Mouse (Mus musculus): ENCODE data around the gene Mettl26. TPM values are rescaled to one million over a fixed set of nuclear protein-coding genes. Genes with fewer than 3 reads are reported as not detected.
"Not testable (repeated sequence)": the region's sequence is repeated elsewhere in the genome, so short reads cannot be mapped to it uniquely, and the experiment has no call there.

The Mettl26 gene
- polyA plus RNA-seq, 1 experiment from 2014 or later: 60.1 TPM

GRCm38 (mm10) chr17:25869498-25869897 is 5.4 kb upstream of the Mettl26 start:
- H3K9ac ChIP-seq (ENCODE audit: low read length): no peak overlapping the region
- H3K9me3 ChIP-seq (ENCODE audit: control insufficient read depth, low read length): no peaks in the 10 kb centered on the region
- no peak overlapping the region for H3K4me3 ChIP-seq (ENCODE audit: low read depth, low read length)
- ATAC-seq (ENCODE audit: low FRiP score) (no peak), DNase-seq (ENCODE audit: low spot score, missing footprints) (peak; percentile 78)
- WGBS: 77% methylated on average over 8 of the region's 8 CpGs
- H3K4me1 ChIP-seq (ENCODE audit: control insufficient read depth, insufficient read depth, low read length): peaks cover 14% of the 10 kb centered on the region
- no peaks in the 10 kb centered on the region for H3K36me3 ChIP-seq (ENCODE audit: control insufficient read depth, insufficient read depth, low read length)
- H3K27ac ChIP-seq (ENCODE audit: low read depth, low read length): no peak overlapping the region
- no peaks in the 10 kb centered on the region for H3K27me3 ChIP-seq (ENCODE audit: control insufficient read depth, insufficient read depth, low read length)
- no peak overlapping the region for H3K4me2 ChIP-seq

- Histone ChIP-seq H3K27me3 (ENCODE audit: control insufficient read depth, insufficient read depth, low read length) (no peaks in the 10 kb centered on the region), H3K4me3 (ENCODE audit: low read depth, low read length) (no peak overlapping the region), H3K9ac (ENCODE audit: low read length) (no peak overlapping the region), H3K9me3 (ENCODE audit: control insufficient read depth, low read length) (no peaks in the 10 kb centered on the region), H3K4me1 (ENCODE audit: control insufficient read depth, insufficient read depth, low read length) (peaks cover 14% of the 10 kb centered on the region), H3K36me3 (ENCODE audit: control insufficient read depth, insufficient read depth, low read length) (no peaks in the 10 kb centered on the region), H3K4me2 (no peak overlapping the region), H3K27ac (ENCODE audit: low read depth, low read length) (no peak overlapping the region)
- no peak for DNase-seq (ENCODE audit: low spot score, missing footprints)
- WGBS: 83% methylated on average over 2 of the region's 2 CpGs
- ATAC-seq (ENCODE audit: low FRiP score): no peak
These were observed 4.9 kb upstream of the Mettl26 start for GRCm38 (mm10) chr17:25869954-25870353.

GRCm38 (mm10) chr17:25871566-25871965 is 3.3 kb upstream of the Mettl26 start:
- not testable (repeated sequence) for H3K9ac ChIP-seq (ENCODE audit: low read length); H3K9me3 ChIP-seq (ENCODE audit: control insufficient read depth, low read length); H3K4me3 ChIP-seq (ENCODE audit: low read depth, low read length); H3K4me2 ChIP-seq; H3K27me3 ChIP-seq (ENCODE audit: control insufficient read depth, insufficient read depth, low read length); H3K36me3 ChIP-seq (ENCODE audit: control insufficient read depth, insufficient read depth, low read length); H3K27ac ChIP-seq (ENCODE audit: low read depth, low read length); ATAC-seq (ENCODE audit: low FRiP score); DNase-seq (ENCODE audit: low spot score, missing footprints)
- peaks cover 22% of the 10 kb centered on the region for H3K4me1 ChIP-seq (ENCODE audit: control insufficient read depth, insufficient read depth, low read length)

GRCm38 (mm10) chr17:25872676-25873075 is 2.2 kb upstream of the Mettl26 start:
- Histone ChIP-seq H3K4me1 (ENCODE audit: control insufficient read depth, insufficient read depth, low read length) (peaks cover 23% of the 10 kb centered on the region), H3K36me3 (ENCODE audit: control insufficient read depth, insufficient read depth, low read length) (no peaks in the 10 kb centered on the region), H3K4me2 (no peak overlapping the region), H3K27ac (ENCODE audit: low read depth, low read length) (no peak overlapping the region), H3K9ac (ENCODE audit: low read length) (no peak overlapping the region), H3K9me3 (ENCODE audit: control insufficient read depth, low read length) (no peaks in the 10 kb centered on the region), H3K4me3 (ENCODE audit: low read depth, low read length) (no peak overlapping the region), H3K27me3 (ENCODE audit: control insufficient read depth, insufficient read depth, low read length) (no peaks in the 10 kb centered on the region)
- ATAC-seq (ENCODE audit: low FRiP score): no peak
- WGBS: 87% methylated on average over 3 of the region's 3 CpGs
- no peak for DNase-seq (ENCODE audit: low spot score, missing footprints)

- H3K27me3 ChIP-seq (ENCODE audit: control insufficient read depth, insufficient read depth, low read length): no peaks in the 10 kb centered on the region
- H3K9me3 ChIP-seq (ENCODE audit: control insufficient read depth, low read length): no peaks in the 10 kb centered on the region
- H3K4me3 ChIP-seq (ENCODE audit: low read depth, low read length): peak overlapping the region; percentile 80; the same call in 1 of the 2 replicates
- ATAC-seq (ENCODE audit: low FRiP score) (no peak), DNase-seq (ENCODE audit: low spot score, missing footprints) (no peak)
- WGBS: 83% methylated on average over 11 of the region's 11 CpGs
- no peaks in the 10 kb centered on the region for H3K36me3 ChIP-seq (ENCODE audit: control insufficient read depth, insufficient read depth, low read length)
- H3K27ac ChIP-seq (ENCODE audit: low read depth, low read length): no peak overlapping the region
- H3K4me2 ChIP-seq: peak overlapping the region; percentile 90
- H3K4me1 ChIP-seq (ENCODE audit: control insufficient read depth, insufficient read depth, low read length): peaks cover 18% of the 10 kb centered on the region
- peak overlapping the region; percentile 57; the same call in 1 of the 2 replicates for H3K9ac ChIP-seq (ENCODE audit: low read length)
These were observed 1.3 kb upstream of the Mettl26 start for GRCm38 (mm10) chr17:25873405-25874147.

- WGBS: 9% methylated on average over 14 of the region's 14 CpGs
- H3K4me1 ChIP-seq (ENCODE audit: control insufficient read depth, insufficient read depth, low read length): peaks cover 14% of the 10 kb centered on the region
- ATAC-seq (ENCODE audit: low FRiP score): peak; percentile 17; the same call in 1 of the 2 replicates
- H3K9me3 ChIP-seq (ENCODE audit: control insufficient read depth, low read length): no peaks in the 10 kb centered on the region
- H3K4me3 ChIP-seq (ENCODE audit: low read depth, low read length): peak overlapping the region; percentile 80
- H3K27ac ChIP-seq (ENCODE audit: low read depth, low read length): peak overlapping the region; percentile 49; the same call in 1 of the 2 replicates
- H3K4me2 ChIP-seq: peak overlapping the region; percentile 90
- H3K27me3 ChIP-seq (ENCODE audit: control insufficient read depth, insufficient read depth, low read length): no peaks in the 10 kb centered on the region
- H3K36me3 ChIP-seq (ENCODE audit: control insufficient read depth, insufficient read depth, low read length): no peaks in the 10 kb centered on the region
- DNase-seq (ENCODE audit: low spot score, missing footprints): no peak
- peak overlapping the region; percentile 57 for H3K9ac ChIP-seq (ENCODE audit: low read length)
These were observed 640 bp upstream of the Mettl26 start for GRCm38 (mm10) chr17:25874148-25874720.

- 1% methylated on average over 59 of the region's 59 CpGs for WGBS
- peak overlapping the region; percentile 85 for H3K27ac ChIP-seq (ENCODE audit: low read depth, low read length)
- peaks cover 23% of the 10 kb centered on the region for H3K4me1 ChIP-seq (ENCODE audit: control insufficient read depth, insufficient read depth, low read length)
These were observed 580 bp downstream of the Mettl26 start for GRCm38 (mm10) chr17:25875171-25876136.

GRCm38 (mm10) chr17:25876347-25876915 is 1.6 kb downstream of the Mettl26 start:
- WGBS: 53% methylated on average over 10 of the region's 10 CpGs
- no peak for ATAC-seq (ENCODE audit: low FRiP score)
- peaks cover 32% of the 10 kb centered on the region for H3K4me1 ChIP-seq (ENCODE audit: control insufficient read depth, insufficient read depth, low read length)
- H3K27ac ChIP-seq (ENCODE audit: low read depth, low read length): no peak overlapping the region
- DNase-seq (ENCODE audit: low spot score, missing footprints): peak; percentile 84
- peak overlapping the region; percentile 80 for H3K4me3 ChIP-seq (ENCODE audit: low read depth, low read length)
- H3K4me2 ChIP-seq: peak overlapping the region; percentile 90
- no peaks in the 10 kb centered on the region for H3K9me3 ChIP-seq (ENCODE audit: control insufficient read depth, low read length)
- peak overlapping the region; percentile 78 for H3K9ac ChIP-seq (ENCODE audit: low read length)
- no peaks in the 10 kb centered on the region for H3K27me3 ChIP-seq (ENCODE audit: control insufficient read depth, insufficient read depth, low read length)
- no peaks in the 10 kb centered on the region for H3K36me3 ChIP-seq (ENCODE audit: control insufficient read depth, insufficient read depth, low read length)

More at GRCm38 (mm10) chr17:25875171-25876136, 580 bp downstream of the Mettl26 start:
- H3K36me3 ChIP-seq (ENCODE audit: control insufficient read depth, insufficient read depth, low read length): no peaks in the 10 kb centered on the region
- ATAC-seq (ENCODE audit: low FRiP score) (peak; percentile 90), DNase-seq (ENCODE audit: low spot score, missing footprints) (peak; percentile 98)
- H3K27me3 ChIP-seq (ENCODE audit: control insufficient read depth, insufficient read depth, low read length): no peaks in the 10 kb centered on the region
- no peaks in the 10 kb centered on the region for H3K9me3 ChIP-seq (ENCODE audit: control insufficient read depth, low read length)
- peak overlapping the region; percentile 78 for H3K9ac ChIP-seq (ENCODE audit: low read length)
- H3K4me2 ChIP-seq: peak overlapping the region; percentile 90
- H3K4me3 ChIP-seq (ENCODE audit: low read depth, low read length): peak overlapping the region; percentile 80
